10 mouse cellular contexts compared by ENCODE assay signal in the genomic region with DNA sequence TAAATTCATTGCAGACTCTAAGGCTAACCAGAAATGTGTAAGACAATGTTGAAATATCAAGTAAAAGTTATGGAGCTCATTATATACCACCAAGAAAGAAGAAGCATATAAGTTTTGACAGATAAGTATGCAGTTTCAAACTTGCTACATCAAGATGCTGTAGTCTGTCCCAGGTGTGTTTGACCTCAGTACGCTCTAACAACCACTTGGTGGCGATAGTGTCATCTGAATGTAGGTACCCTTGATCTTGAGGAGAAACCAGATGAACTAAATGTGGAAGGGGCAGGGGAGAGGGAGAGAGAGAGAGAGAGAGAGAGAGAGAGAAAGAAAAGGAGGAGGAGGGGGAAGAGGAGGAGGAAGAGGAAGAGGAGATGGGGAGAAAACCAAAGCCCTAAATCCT. TPM values are rescaled to one million over a fixed set of nuclear protein-coding genes. Genes with fewer than 3 reads are reported as not detected.
DNase-seq lines count a peak whose midpoint lies in the region; TF ChIP-seq lines count a peak whose summit lies in the region.
"Had no signal": no experiment of that assay in that cellular context is flagged by ENCODE, and none has a peak within 500 bp of the region (broad histone marks: within the 10 kb centered on the region; RNA-seq: fewer than 3 reads in every experiment).

No protein-coding gene starts in this region.

- no peak for TF ChIP-seq POLR2A in MEL (IDR thresholded peaks at IDR 0.05; ENCODE audit: control insufficient read depth in 1 of 2, insufficient read depth in 1 of 2, low read depth in 1 of 2, low read length in 2 of 2, poor library complexity in 1 of 2)
- no peak for TF ChIP-seq POLR2A in embryonic fibroblast, embryonic 13.5 days (IDR thresholded peaks at IDR 0.05; ENCODE audit: low read depth, low read length)

- H3K4me3 ChIP-seq in MEL (ENCODE audit: control insufficient read depth in 1 of 2, insufficient read depth in 1 of 2, low read depth in 2 of 2, low read length in 2 of 2), result no peak overlapping the region
- H3K4me3 ChIP-seq in embryonic fibroblast, embryonic 13.5 days (ENCODE audit: insufficient read depth, low read length), result no peak overlapping the region
- H3K4me3 ChIP-seq: embryonic facial prominence, embryonic 15.5 days had no signal

- peak; percentile 53 for TF ChIP-seq RAD21 in MEL (IDR thresholded peaks at IDR 0.05; ENCODE audit: low read depth, low read length)

- H3K36me3 ChIP-seq in MEL (ENCODE audit: control insufficient read depth in 1 of 2, insufficient read depth in 2 of 2, low read length in 2 of 2), result no peaks in the 10 kb centered on the region
- H3K36me3 ChIP-seq: embryonic facial prominence, embryonic 15.5 days had no signal

- TF ChIP-seq EP300 in MEL (IDR thresholded peaks at IDR 0.05; ENCODE audit: low read depth in 1 of 2, low read length in 2 of 2), result no peak

- H3K9me3 ChIP-seq in MEL (replicated peaks; ENCODE audit: insufficient read depth, low read length), result no peaks in the 10 kb centered on the region
- H3K9me3 ChIP-seq: embryonic facial prominence, embryonic 15.5 days had no signal

- H3K9ac ChIP-seq in MEL (ENCODE audit: control insufficient read depth, low read depth, low read length, poor library complexity, severe bottlenecking), result no peak overlapping the region
- H3K9ac ChIP-seq: embryonic facial prominence, embryonic 15.5 days had no signal

- no peaks in the 10 kb centered on the region for H3K4me1 ChIP-seq in MEL (ENCODE audit: control insufficient read depth in 1 of 2, insufficient read depth in 2 of 2, low read length in 2 of 2)
- H3K4me1 ChIP-seq in embryonic fibroblast, embryonic 13.5 days (ENCODE audit: control insufficient read depth, insufficient read depth, low read length), result no peaks in the 10 kb centered on the region
- H3K4me1 ChIP-seq: embryonic facial prominence, embryonic 15.5 days had no signal

- no peaks in the 10 kb centered on the region for H3K79me2 ChIP-seq in MEL (ENCODE audit: control insufficient read depth, insufficient read depth, low read length, poor library complexity)

- peak; percentile 30 to 56 (median 45); a peak in 5 of 6 replicates for TF ChIP-seq CTCF in MEL (IDR thresholded peaks at IDR 0.05 in 2 of 3, conservative IDR thresholded peaks at IDR 0.05 in 1 of 3; ENCODE audit: control insufficient read depth in 1 of 3, insufficient read depth in 1 of 3, low read depth in 2 of 3, low read length in 3 of 3, poor library complexity in 1 of 3, severe bottlenecking in 1 of 3)
- peak; percentile 17; the same call in 1 of the 2 replicates for TF ChIP-seq CTCF in embryonic fibroblast, embryonic 13.5 days (IDR thresholded peaks at IDR 0.05; ENCODE audit: borderline replicate concordance, insufficient read depth, low read length)

- H3K27me3 ChIP-seq in MEL (ENCODE audit: control insufficient read depth in 1 of 2, insufficient read depth in 2 of 2, low read length in 2 of 2), result no peaks in the 10 kb centered on the region
- H3K27me3 ChIP-seq: embryonic facial prominence, embryonic 15.5 days had no signal

- H3K27ac ChIP-seq in MEL (ENCODE audit: control insufficient read depth, low read depth, low read length), result no peak overlapping the region
- no peak overlapping the region for H3K27ac ChIP-seq in embryonic fibroblast, embryonic 13.5 days (ENCODE audit: insufficient read depth, low read length)
- H3K27ac ChIP-seq: embryonic facial prominence, embryonic 15.5 days had no signal

- DNase-seq in layer of hippocampus, adult 11-12 months (ENCODE audit: low spot score), result peak; percentile 33
- no peak for DNase-seq in layer of hippocampus, postnatal 25 days (ENCODE audit: extremely low spot score in 1 of 2, low spot score in 1 of 2)
- DNase-seq in 416B (ENCODE audit: low read depth) (peak; percentile 62), MEL (ENCODE audit: low read depth, low spot score) (peak; percentile 46)
- DNase-seq in lung, postnatal 36 days, result peak; percentile 14
- DNase-seq in thymus, postnatal 14 days, result no peak
- DNase-seq in urinary bladder, adult 18-20 months (ENCODE audit: low spot score in 2 of 2), result no peak

TF ChIP-seq in MEL, 35 proteins besides CTCF, POLR2A, EP300 and RAD21:
- peak; percentile 48 for TF ChIP-seq SMC3 (IDR thresholded peaks at IDR 0.05; ENCODE audit: low read depth, low read length)
- no peak for TF ChIP-seq CHD2 (IDR thresholded peaks at IDR 0.05; ENCODE audit: low read length)

RNA-seq across cellular contexts. Expression of a gene that starts 36.1 kb away (rescaled TPM):
- total RNA-seq in layer of hippocampus, postnatal 25 days (2021), result not detected
- not detected in 2 replicates for total RNA-seq in MEL (2012; rRNA removed)
- not detected for polyA plus RNA-seq in MEL (2012; ENCODE audit: insufficient read depth in 1 of 2, insufficient read length in 2 of 2, low read depth in 1 of 2, low replicate concordance in 2 of 2, missing spikeins in 1 of 2)
- not detected in 2 replicates for polyA plus RNA-seq in embryonic fibroblast, embryonic 13.5 days (2011; ENCODE audit: insufficient read length, low read depth, missing spikeins)
- polyA plus RNA-seq: liver, embryonic 16.5 days had no signal

RNA-seq across cellular contexts. Expression of a gene that starts 59.5 kb away (rescaled TPM):
- not detected for total RNA-seq in layer of hippocampus, postnatal 25 days (2021)
- not detected in 2 replicates for total RNA-seq in MEL (2012; rRNA removed)
- polyA plus RNA-seq in MEL (2012; ENCODE audit: insufficient read depth in 1 of 2, insufficient read length in 2 of 2, low read depth in 1 of 2, low replicate concordance in 2 of 2, missing spikeins in 1 of 2), result not detected
- polyA plus RNA-seq in embryonic fibroblast, embryonic 13.5 days (2011; ENCODE audit: insufficient read length, low read depth, missing spikeins), result not detected in 2 replicates
- polyA plus RNA-seq: liver, embryonic 16.5 days had no signal

Comparison
In these comparisons a context has a peak if more than half of its experiments do, and no peak if none do; other contexts are left out.
1. DNase-seq: peak in layer of hippocampus, adult 11-12 months (single experiment), 416B (single experiment), MEL (single experiment) and lung, postnatal 36 days (single experiment); none in layer of hippocampus, postnatal 25 days (0 of 2), thymus, postnatal 14 days (single experiment) and urinary bladder, adult 18-20 months (0 of 2).